Mouse (Mus musculus) bone marrow, adult 2 months (tissue): Measurements from ENCODE around the gene Ugt1a8.

Experiments
- CTCF ChIP-seq: fragments of 200-500 bp; IDR thresholded peaks from 2 replicates; pipeline ENCODE4 v1.5.1; 2011; ENCODE audit warnings: low read length, control low read depth; ENCODE audit not compliant: control insufficient read depth, insufficient read depth
- POLR2A ChIP-seq: fragments of 200-500 bp; IDR thresholded peaks from 2 replicates; pipeline ENCODE4 v1.6.1; 2011; ENCODE audit warnings: low read depth, mild to moderate bottlenecking, control low read depth, low read length, borderline replicate concordance; ENCODE audit not compliant: control insufficient read depth

GRCm38 (mm10) chr1:88250023-88250422 is 162.4 kb downstream of the Ugt1a8 start:
- TF ChIP-seq POLR2A (no peak), CTCF (no peak)
